Mouse (Mus musculus) small intestine, adult 2 months (tissue): ENCODE measurements around the gene Il5ra. TPM values are rescaled to one million over a fixed set of nuclear protein-coding genes. Genes with fewer than 3 reads are reported as not detected.

Experiments
- H3K27ac ChIP-seq: fragments of 200-500 bp; 2 replicates; pipeline ENCODE4 v1.5.1; 2012; ENCODE audit warnings: low read depth, low read length, control low read depth, inconsistent platforms; ENCODE audit not compliant: insufficient read depth
- H3K27me3 ChIP-seq: fragments of 200-500 bp; 2 replicates; pipeline ENCODE4 v1.6.1; 2012; ENCODE audit warnings: mild to moderate bottlenecking, moderate library complexity, low read length, inconsistent platforms; ENCODE audit not compliant: control insufficient read depth, insufficient read depth
- H3K36me3 ChIP-seq: fragments of 200-500 bp; 2 replicates; pipeline ENCODE4 v1.6.1; 2012; ENCODE audit warnings: mild to moderate bottlenecking, low read length, control low read depth, inconsistent platforms; ENCODE audit not compliant: control insufficient read depth, insufficient read depth
- H3K4me1 ChIP-seq: fragments of 200-500 bp; 2 replicates; pipeline ENCODE4 v1.6.1; 2012; ENCODE audit warnings: low read length, inconsistent platforms, mixed read lengths; ENCODE audit not compliant: control insufficient read depth, insufficient read depth, insufficient read length
- H3K4me3 ChIP-seq: fragments of 200-500 bp; 2 replicates; pipeline ENCODE4 v1.5.1; 2012; ENCODE audit warnings: low read depth, mild to moderate bottlenecking, control low read depth, inconsistent platforms, low read length, moderate library complexity
- CTCF ChIP-seq: fragments of 200-500 bp; IDR thresholded peaks from 2 replicates; pipeline ENCODE4 v1.5.1; 2012; ENCODE audit warnings: low read depth, mild to moderate bottlenecking, control low read depth, inconsistent platforms, low read length, moderate library complexity, mixed read lengths; ENCODE audit not compliant: insufficient replicate concordance, insufficient read length; ENCODE audit errors: extremely low read depth
- POLR2A ChIP-seq: fragments of 200-500 bp; IDR thresholded peaks from 2 replicates; pipeline ENCODE4 v1.6.1; 2012; ENCODE audit warnings: low read depth, mild to moderate bottlenecking, control low read depth, inconsistent platforms, low read length, moderate library complexity
- WGBS: fragments of 180-500 bp; shearing (Covaris S2); methylation state at CpG from one replicate; pipeline ENCODE4 v1.1.7; 2018; 5-methylcytosine and 5-hydroxymethylcytosine counted together
- polyA plus RNA-seq: library from polyadenylated mRNA; depleted of rRNA; stranded (reverse); fragments of >200 nt; gene quantifications from 2 replicates; pipeline ENCODE4 v1.2.3, GENCODE M21; 2012; rRNA removed

Gene Il5ra
- polyA plus RNA-seq, 1 experiment, result 0.04 TPM

- Histone ChIP-seq H3K36me3 (no peaks in the 10 kb centered on the region), H3K4me3 (no peak overlapping the region), H3K4me1 (no peaks in the 10 kb centered on the region), H3K27ac (no peak overlapping the region), H3K27me3 (no peaks in the 10 kb centered on the region)
- 82% methylated on average over 8 of the region's 8 CpGs for WGBS
- no peak for TF ChIP-seq CTCF
- no peak for TF ChIP-seq POLR2A
Observed at GRCm38 (mm10) chr6:106675581-106675980, 73.3 kb downstream of the Il5ra start.

- Histone ChIP-seq H3K4me1 (no peaks in the 10 kb centered on the region), H3K27me3 (no peaks in the 10 kb centered on the region), H3K4me3 (no peak overlapping the region), H3K36me3 (no peaks in the 10 kb centered on the region), H3K27ac (no peak overlapping the region)
- 32% methylated on average over 6 of the region's 6 CpGs for WGBS
- no peak for TF ChIP-seq POLR2A
- no peak for TF ChIP-seq CTCF
Observed at GRCm38 (mm10) chr6:106663780-106664651, 84.8 kb downstream of the Il5ra start.

Other genes with a start within 250 kb of the Il5ra start
- 0.42 and 2.0 TPM in 2 replicates for gene Trnt1, start 20.1 kb upstream of the Il5ra start, polyA plus RNA-seq
- 2.1 and 3.8 TPM in 2 replicates for gene Crbn, start 51.0 kb upstream of the Il5ra start, polyA plus RNA-seq